8 mouse cellular contexts compared by ENCODE assay signal in the genomic region with DNA sequence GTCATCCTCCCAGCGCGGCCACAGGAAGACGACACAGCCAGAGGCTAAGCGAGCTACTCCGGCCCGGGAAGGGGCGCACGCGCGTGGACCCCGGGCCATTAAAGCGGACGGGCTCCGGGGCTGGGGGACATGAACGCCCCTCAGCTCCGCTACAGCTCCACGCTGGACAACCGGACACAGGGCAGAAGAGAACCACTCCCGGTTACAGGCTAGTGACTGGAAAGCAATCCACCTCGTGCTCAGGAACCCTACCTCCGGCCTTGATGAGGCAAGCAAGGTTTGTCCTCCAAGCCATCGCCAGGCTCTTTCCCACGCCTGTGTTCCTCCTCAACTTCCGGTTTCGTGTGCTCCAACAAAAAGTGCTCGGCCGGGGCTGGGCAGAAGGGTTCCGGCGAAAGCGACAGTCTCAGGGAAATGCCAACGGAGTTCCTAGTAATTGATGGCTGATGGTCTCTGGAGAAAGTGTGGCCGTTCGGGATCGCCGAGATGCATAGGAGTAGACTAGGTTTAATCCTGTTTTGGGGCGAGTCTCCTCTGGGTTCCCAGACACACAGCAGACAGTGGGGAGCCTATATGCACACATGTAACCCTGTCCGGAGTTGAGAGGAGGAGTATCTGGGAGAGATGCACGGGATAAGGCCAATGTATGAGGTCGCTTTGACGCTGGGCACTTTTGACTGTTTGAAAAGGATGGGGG. TPM values are rescaled to one million over a fixed set of nuclear protein-coding genes. Genes with fewer than 3 reads are reported as not detected.
A peak's percentile ranks its signal among the peaks of the same experiment; 100 is the strongest.
DNase-seq lines count a peak whose midpoint lies in the region; ATAC-seq lines count a peak whose summit lies in the region.

Tefm (minus strand) TSS at position 351 of the 697 bp plus-strand sequence.

- peak within 1 kb of the TSS; percentile 80 for H3K4me2 ChIP-seq in lung, embryonic 16.5 days (ENCODE audit: low read depth, low read length)

- ATAC-seq in hematopoietic stem cell, adult 5-6 weeks (replicated peaks in 1 of 2; ENCODE audit: insufficient read depth in 1 of 2, low FRiP score in 2 of 2, low TSS enrichment in 1 of 2, low read depth in 1 of 2, poor library complexity in 2 of 2, severe bottlenecking in 2 of 2), result peak; percentile 65 to 79
- peak; percentile 94 for ATAC-seq in lung, embryonic 16.5 days (ENCODE audit: low read depth)

- H3K27me3 ChIP-seq in lung, embryonic 16.5 days (ENCODE audit: control insufficient read depth, insufficient read depth, low read depth, low read length), result no peaks in the 10 kb centered on the region

- H3K27ac ChIP-seq in lung, embryonic 16.5 days (ENCODE audit: low read length), result peak within 1 kb of the TSS; percentile 68

- under 1% methylated on average over 40 of the region's 40 CpGs for WGBS in lung, embryonic 16.5 days

- H3K9ac ChIP-seq in lung, embryonic 16.5 days (ENCODE audit: low read length), result peak within 1 kb of the TSS; percentile 91

- H3K4me1 ChIP-seq in lung, embryonic 16.5 days (replicated peaks; ENCODE audit: control insufficient read depth, insufficient read depth, low read length), result peaks cover 9% of the 10 kb centered on the region

- H3K9me3 ChIP-seq in lung, embryonic 16.5 days (ENCODE audit: control insufficient read depth, low read length), result no peaks in the 10 kb centered on the region

- peaks cover 3% of the 10 kb centered on the region for H3K36me3 ChIP-seq in lung, embryonic 16.5 days (ENCODE audit: control insufficient read depth, insufficient read depth, low read length)

- H3K4me3 ChIP-seq in lung, embryonic 16.5 days (ENCODE audit: low read length), result peak within 1 kb of the TSS; percentile 87

- peak; percentile 85 for DNase-seq in MEL-GATA-1-ER (ENCODE audit: extremely low read depth, low read depth)
- DNase-seq in cerebellum, adult 8-10 months, result peak; percentile 88
- DNase-seq in forelimb bud, embryonic 11.5 days (ENCODE audit: low read depth, low spot score), result peak; percentile 86
- DNase-seq in layer of hippocampus, adult 9-10 months (ENCODE audit: low spot score), result peak; percentile 74
- DNase-seq in ovary, postnatal 10 days (ENCODE audit: low spot score), result peak; percentile 65
- DNase-seq in thymus, postnatal 10 days (ENCODE audit: low spot score in 2 of 2), result peak; percentile 67 to 79

RNA-seq across cellular contexts. Expression of gene Tefm, which starts in this region (rescaled TPM):
- 21.8 and 23.0 TPM in 2 replicates for total RNA-seq in hematopoietic stem cell, adult 5-6 weeks (2017)
- 24.6 and 33.5 TPM in 2 replicates for polyA plus RNA-seq in lung, embryonic 16.5 days (2015; fragmentation: Nextera tagmentation; extraction: Ambion mirVana)

Comparison
In these comparisons a context has a peak if more than half of its experiments do, and no peak if none do; other contexts are left out.
1. Peak in every context shown above with its lines: DNase-seq, ATAC-seq, H3K4me3 ChIP-seq and H3K27ac ChIP-seq.